Mouse (Mus musculus) heart, embryonic 15.5 days (tissue): ENCODE data around the gene Thap4. TPM values are rescaled to one million over a fixed set of nuclear protein-coding genes. Genes with fewer than 3 reads are reported as not detected.

ENCODE experiments used
- ATAC-seq: fragments of 200-750 bp; cut with Nextera tagmentation; replicated peaks from 2 replicates; pipeline ENCODE4 v1.8.0; 2017; ENCODE audit warnings: low read depth, moderate TSS enrichment; ENCODE audit not compliant: insufficient number of reproducible peaks, insufficient read depth, low FRiP score
- H3K27ac ChIP-seq: fragments of 300-500 bp; sonication (generic); 2 replicates; pipeline ENCODE4 v1.5.1; 2015; ENCODE audit warnings: mild to moderate bottlenecking, inconsistent platforms
- H3K27me3 ChIP-seq: fragments of 300-500 bp; sonication (generic); 2 replicates; pipeline ENCODE4 v1.6.1; 2015; ENCODE audit warnings: inconsistent platforms
- H3K36me3 ChIP-seq: fragments of 300-500 bp; sonication (generic); 2 replicates; pipeline ENCODE4 v1.6.1; 2015; ENCODE audit warnings: mild to moderate bottlenecking, inconsistent platforms
- H3K4me1 ChIP-seq: fragments of 300-500 bp; sonication (generic); replicated peaks from 2 replicates; pipeline ENCODE4 v1.6.1; 2015; ENCODE audit warnings: inconsistent platforms
- H3K4me2 ChIP-seq: fragments of 300-500 bp; sonication (generic); 2 replicates; pipeline ENCODE4 v1.6.1; 2015; ENCODE audit warnings: inconsistent platforms, mild to moderate bottlenecking, moderate library complexity
- H3K4me3 ChIP-seq: fragments of 300-500 bp; sonication (generic); 2 replicates; pipeline ENCODE4 v1.5.1; 2015; ENCODE audit warnings: mild to moderate bottlenecking, inconsistent platforms
- H3K9ac ChIP-seq: fragments of 300-500 bp; sonication (generic); 2 replicates; pipeline ENCODE4 v1.6.1; 2015; ENCODE audit warnings: mild to moderate bottlenecking, inconsistent platforms
- H3K9me3 ChIP-seq: fragments of 300-500 bp; sonication (generic); replicated peaks from 2 replicates; pipeline ENCODE4 v1.6.1; 2016; ENCODE audit warnings: inconsistent platforms
- WGBS: fragments of 180-500 bp; shearing (Covaris S2); methylation state at CpG from one replicate; pipeline ENCODE4 v1.1.7; 2015; ENCODE audit warnings: mixed read lengths; 5-methylcytosine and 5-hydroxymethylcytosine counted together
- polyA plus RNA-seq: library from polyadenylated mRNA; unstranded; fragments of >200 nt; fragmentation: Nextera tagmentation; extraction: Ambion mirVana; gene quantifications from 2 replicates; pipeline ENCODE4 v1.2.1, GENCODE M21; 2015

The Thap4 gene
- polyA plus RNA-seq: 51.0 and 51.4 TPM in 2 replicates

DNA sequence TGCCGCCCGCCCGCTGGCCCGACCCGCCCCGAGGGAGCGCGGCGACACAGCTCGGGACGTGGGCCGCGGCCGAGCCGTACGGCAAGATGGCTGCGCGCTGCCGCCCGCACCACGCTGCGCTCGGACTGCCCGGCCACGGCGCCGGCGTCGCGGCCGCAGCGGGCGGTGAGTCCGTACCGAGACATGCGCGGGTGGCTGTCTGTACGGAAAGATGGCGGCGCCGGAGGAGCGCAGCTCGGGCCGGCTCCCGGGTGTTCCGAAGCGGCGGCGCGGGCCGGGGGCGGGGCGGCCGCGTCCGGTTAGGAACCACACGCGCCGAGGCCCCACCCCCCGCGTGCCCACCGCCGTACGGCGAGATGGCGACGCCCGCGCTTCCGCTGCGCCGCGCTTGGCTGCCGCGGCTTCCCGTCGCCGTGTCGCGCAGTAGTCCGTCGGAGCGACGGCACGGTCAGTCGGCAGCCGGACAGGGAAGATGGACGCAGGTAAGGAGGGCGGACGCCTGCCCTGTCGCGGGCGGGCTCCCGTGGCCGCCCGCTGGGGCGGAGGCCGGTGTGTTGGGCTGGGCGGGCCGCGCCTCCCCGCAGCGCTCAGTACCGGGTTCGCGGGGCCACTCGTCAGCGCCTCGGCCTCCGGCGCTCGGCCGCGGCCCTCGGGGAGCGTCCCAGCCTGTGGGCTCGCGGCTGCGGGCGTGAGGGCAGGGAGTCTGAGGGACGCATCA lies at the start of gene Thap4:
Gene Thap4 (minus strand): TSS at position 292 of the 718 bp plus-strand sequence.
- Histone ChIP-seq H3K4me3 (peak within 1 kb of the TSS; percentile 98), H3K9me3 (no peaks in the 10 kb centered on the region), H3K4me1 (peaks cover 22% of the 10 kb centered on the region), H3K27me3 (no peaks in the 10 kb centered on the region), H3K27ac (peak within 1 kb of the TSS; percentile 88), H3K4me2 (peak within 1 kb of the TSS; percentile 93), H3K9ac (peak within 1 kb of the TSS; percentile 96), H3K36me3 (peaks cover 5% of the 10 kb centered on the region; the same call in 1 of the 2 replicates)
- WGBS: under 1% methylated on average over 121 of the region's 121 CpGs
- peak; percentile 92 for ATAC-seq

DNA sequence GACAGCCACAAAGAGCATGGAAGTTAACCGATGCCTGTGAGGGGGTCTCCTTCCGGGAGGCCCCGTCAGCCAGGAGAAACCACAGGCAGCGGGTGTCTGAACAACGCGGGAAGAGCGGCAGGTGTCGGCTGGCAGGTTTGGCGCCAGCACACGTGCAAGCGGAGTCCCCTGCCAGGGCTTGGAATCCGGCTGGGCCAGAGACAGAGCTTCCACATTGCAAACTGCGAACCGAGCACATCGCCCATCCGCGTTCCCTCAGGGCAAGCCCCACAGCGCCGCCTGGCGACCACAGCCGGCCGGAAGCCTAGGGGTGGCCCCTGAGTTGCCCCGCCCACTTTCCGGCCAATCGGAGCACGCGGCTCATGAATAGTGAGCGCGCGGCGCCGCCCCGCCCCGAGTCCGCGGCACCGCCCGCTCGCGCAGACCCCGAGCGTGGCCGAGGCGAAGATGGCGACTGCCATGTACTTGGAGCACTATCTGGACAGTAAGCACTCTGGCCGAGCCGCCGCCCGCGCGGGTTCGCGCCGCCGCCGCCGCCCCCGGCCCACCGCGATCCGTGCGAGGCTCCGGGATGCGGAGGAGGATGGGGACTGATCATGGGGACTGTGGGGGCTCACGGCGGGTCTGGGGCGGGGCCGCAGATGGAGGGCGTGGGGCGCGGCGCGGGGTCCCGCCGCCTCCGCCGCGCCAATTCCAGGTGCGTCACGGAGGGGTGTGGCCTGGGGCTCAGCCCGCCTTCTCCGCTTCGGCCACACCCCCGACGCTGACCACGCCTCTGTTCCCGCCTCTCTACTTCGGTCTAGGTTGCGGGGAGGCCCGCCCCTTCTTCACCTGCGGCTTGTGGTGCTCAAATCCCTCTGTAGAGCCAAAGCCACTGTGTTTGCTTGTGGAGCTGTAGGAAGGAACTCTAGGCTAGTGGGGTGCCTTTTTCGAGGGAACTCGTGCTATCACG lies 49.2 kb upstream of the Thap4 start, which contains the start of gene Ing5:
Gene Ing5 (plus strand): TSS at position 410 of the 952 bp plus-strand sequence.
- H3K9ac ChIP-seq: peak within 1 kb of the TSS; percentile 90
- H3K27me3 ChIP-seq: no peaks in the 10 kb centered on the region
- under 1% methylated on average over 93 of the region's 94 CpGs for WGBS
- peak within 1 kb of the TSS; percentile 98 for H3K4me2 ChIP-seq
- ATAC-seq: peak; percentile 97
- H3K4me3 ChIP-seq: peak within 1 kb of the TSS; percentile 94
- no peaks in the 10 kb centered on the region for H3K9me3 ChIP-seq
- peak within 1 kb of the TSS; percentile 98 for H3K27ac ChIP-seq
- H3K4me1 ChIP-seq: peaks cover 34% of the 10 kb centered on the region
- peaks cover 31% of the 10 kb centered on the region for H3K36me3 ChIP-seq

DNA sequence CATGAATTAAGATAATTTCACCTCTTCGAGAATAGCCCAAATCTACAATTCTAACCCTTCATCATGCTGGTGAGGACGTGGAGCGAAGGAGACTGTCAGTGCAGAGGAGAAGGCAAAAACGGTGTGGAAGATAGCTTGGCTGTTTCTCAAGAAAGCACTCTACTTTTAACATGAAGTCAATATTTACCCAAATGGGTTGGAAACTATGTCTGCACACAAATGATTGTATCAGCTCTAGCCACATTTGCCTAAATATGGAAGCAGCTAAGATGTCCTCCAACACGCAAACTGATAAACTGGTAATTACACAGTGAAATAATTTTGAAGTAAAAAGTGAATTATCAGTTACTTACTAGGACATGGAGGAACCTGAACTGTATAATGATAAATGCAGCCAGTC lies 48.1 kb upstream of the Thap4 start:
- Histone ChIP-seq H3K9ac (no peak overlapping the region; the same call in 1 of the 2 replicates), H3K27me3 (no peaks in the 10 kb centered on the region), H3K27ac (peak overlapping the region; percentile 98), H3K4me2 (peak overlapping the region; percentile 98), H3K9me3 (no peaks in the 10 kb centered on the region), H3K4me1 (peaks cover 34% of the 10 kb centered on the region), H3K36me3 (peaks cover 24% of the 10 kb centered on the region; the same call in 1 of the 2 replicates), H3K4me3 (peak overlapping the region; percentile 85; the same call in 1 of the 2 replicates)
- ATAC-seq: no peak
- WGBS: 81% methylated on average over 5 of the region's 5 CpGs

DNA sequence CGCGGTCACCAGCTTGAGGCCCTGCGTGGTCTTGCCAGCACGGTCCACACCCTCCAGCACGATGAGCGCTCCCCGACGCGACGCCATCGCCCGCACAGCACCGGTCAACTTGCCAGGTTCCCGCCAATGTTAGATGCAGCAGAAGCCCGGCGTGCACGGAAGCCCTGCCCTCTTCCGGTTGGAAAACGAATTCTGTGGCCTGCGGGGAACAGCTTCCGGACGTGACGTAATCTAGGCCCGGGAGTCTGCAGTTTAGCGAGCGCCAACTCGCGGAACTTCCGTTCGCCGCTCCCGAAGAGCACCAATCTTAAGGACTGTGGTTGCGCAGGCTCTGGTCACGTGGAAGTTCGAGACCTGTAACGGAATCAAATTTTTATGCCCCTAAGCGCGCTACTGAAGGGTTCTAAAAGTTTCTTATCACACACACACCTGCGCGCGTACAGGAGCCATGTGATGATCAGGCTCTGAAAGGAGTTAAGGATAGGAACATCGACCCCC lies 47.1 kb upstream of the Thap4 start, which contains the start of gene Dtymk:
Gene Dtymk (minus strand): TSS at position 194 of the 498 bp plus-strand sequence.
- under 1% methylated on average over 42 of the region's 42 CpGs for WGBS
- H3K9me3 ChIP-seq: no peaks in the 10 kb centered on the region
- peaks cover 34% of the 10 kb centered on the region for H3K4me1 ChIP-seq
- H3K36me3 ChIP-seq: peaks cover 18% of the 10 kb centered on the region; the same call in 1 of the 2 replicates
- peak within 1 kb of the TSS; percentile 98 for H3K4me2 ChIP-seq
- H3K27ac ChIP-seq: peak within 1 kb of the TSS; percentile 98
- H3K4me3 ChIP-seq: peak within 1 kb of the TSS; percentile 85
- peak within 1 kb of the TSS; percentile 76 for H3K9ac ChIP-seq
- H3K27me3 ChIP-seq: no peaks in the 10 kb centered on the region
- ATAC-seq: peak; percentile 53

DNA sequence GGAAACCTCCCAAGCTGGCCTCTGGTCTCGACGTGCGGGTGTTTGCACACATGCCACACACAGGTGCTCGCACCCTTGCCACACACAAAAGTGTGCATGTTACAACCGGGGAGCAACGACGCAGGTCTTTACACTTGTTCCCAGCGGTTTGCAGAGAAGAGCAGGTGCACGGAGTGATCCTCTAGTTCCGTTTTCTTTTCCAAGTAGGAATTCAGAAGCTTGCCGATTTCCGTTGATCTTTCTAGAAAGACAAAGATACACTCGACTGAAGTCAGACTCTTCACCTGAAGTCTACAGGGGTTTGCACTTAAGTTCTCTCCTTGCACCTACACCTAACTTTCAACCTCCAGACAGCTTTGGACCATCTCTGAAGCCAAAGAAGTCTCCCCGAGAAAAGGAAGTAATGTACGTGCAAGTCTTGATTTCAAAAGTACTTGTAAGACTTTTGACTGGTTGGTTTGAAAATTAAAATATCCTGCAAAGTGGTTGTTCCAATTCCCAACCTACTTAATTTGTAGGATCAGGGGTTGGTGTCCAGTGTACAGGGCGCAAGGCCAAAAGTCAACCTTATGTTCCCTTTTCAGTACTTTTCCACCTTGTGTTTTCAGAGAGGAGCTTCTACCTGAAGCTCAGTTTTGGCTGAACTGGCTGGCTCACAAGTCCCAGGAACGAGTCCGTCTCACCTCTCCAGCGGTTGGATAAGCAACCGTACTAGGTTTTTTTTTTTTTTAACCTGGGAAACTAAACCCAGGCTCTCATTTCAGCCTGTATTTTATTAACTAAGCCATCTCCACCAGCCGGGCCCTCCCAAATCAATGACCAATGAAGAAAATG lies 46.2 kb upstream of the Thap4 start:
- WGBS: 73% methylated on average over 21 of the region's 21 CpGs
- peaks cover 36% of the 10 kb centered on the region for H3K4me1 ChIP-seq
- H3K4me3 ChIP-seq: peak overlapping the region; percentile 85
- peak overlapping the region; percentile 98 for H3K4me2 ChIP-seq
- no peak for ATAC-seq
- no peaks in the 10 kb centered on the region for H3K9me3 ChIP-seq
- no peaks in the 10 kb centered on the region for H3K27me3 ChIP-seq
- peak overlapping the region; percentile 76 for H3K9ac ChIP-seq
- peak overlapping the region; percentile 98 for H3K27ac ChIP-seq
- H3K36me3 ChIP-seq: peaks cover 11% of the 10 kb centered on the region; the same call in 1 of the 2 replicates

DNA sequence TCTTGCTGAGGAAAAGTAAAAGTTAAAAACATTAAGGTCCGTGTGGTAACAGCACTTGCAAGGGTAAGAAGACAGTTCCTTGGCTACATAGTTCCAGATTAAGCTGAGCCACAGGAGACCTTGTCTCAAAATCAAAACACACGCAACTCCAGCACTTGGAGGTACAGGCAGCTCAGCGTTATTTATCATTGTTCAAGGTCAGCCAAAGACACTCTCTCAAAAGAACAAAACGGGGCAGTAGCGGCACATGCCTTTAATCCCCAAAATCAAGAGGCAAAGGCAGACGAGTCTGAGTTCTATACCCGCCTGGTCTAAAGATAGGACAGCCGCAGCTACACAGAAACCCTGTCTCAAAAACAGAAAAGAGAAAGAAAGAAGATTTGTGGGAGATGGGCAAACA lies 41.2 kb upstream of the Thap4 start:
- Histone ChIP-seq H3K4me1 (peaks cover 5% of the 10 kb centered on the region), H3K4me2 (no peak overlapping the region), H3K27me3 (no peaks in the 10 kb centered on the region), H3K27ac (peak overlapping the region; percentile 3; the same call in 1 of the 2 replicates), H3K9ac (no peak overlapping the region), H3K36me3 (peaks cover 50% of the 10 kb centered on the region), H3K4me3 (no peak overlapping the region), H3K9me3 (no peaks in the 10 kb centered on the region)
- WGBS: 51% methylated on average over 8 of the region's 8 CpGs
- ATAC-seq: no peak

DNA sequence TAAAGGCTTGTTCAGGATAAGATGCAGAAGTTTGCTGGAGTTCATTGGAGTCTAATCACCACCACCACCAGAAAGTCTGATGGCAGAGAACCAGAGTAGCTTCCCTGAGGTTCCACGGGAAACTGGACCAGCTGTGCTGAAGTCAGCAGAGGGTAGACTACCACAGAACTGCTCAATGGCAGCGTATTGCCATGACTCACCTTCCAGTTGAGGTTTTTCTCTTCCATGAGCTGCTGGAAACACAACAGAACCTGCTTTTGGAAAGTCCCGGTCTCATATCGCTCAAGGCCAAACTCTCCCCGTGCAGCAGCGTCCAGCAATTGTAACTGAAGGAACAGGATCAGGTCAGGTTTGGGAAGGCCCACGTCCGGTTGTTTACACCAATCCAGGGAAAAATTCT lies 39.9 kb upstream of the Thap4 start:
- no peak overlapping the region for H3K27ac ChIP-seq
- H3K27me3 ChIP-seq: no peaks in the 10 kb centered on the region
- H3K4me3 ChIP-seq: no peak overlapping the region
- H3K4me2 ChIP-seq: no peak overlapping the region
- no peak overlapping the region for H3K9ac ChIP-seq
- no peak for ATAC-seq
- 0 out of 2 replicates have a peak, but pooled peaks cover 4% of the 10 kb centered on the region for H3K4me1 ChIP-seq
- H3K9me3 ChIP-seq: no peaks in the 10 kb centered on the region
- 96% methylated on average over 8 of the region's 8 CpGs for WGBS
- H3K36me3 ChIP-seq: peaks cover 59% of the 10 kb centered on the region

DNA sequence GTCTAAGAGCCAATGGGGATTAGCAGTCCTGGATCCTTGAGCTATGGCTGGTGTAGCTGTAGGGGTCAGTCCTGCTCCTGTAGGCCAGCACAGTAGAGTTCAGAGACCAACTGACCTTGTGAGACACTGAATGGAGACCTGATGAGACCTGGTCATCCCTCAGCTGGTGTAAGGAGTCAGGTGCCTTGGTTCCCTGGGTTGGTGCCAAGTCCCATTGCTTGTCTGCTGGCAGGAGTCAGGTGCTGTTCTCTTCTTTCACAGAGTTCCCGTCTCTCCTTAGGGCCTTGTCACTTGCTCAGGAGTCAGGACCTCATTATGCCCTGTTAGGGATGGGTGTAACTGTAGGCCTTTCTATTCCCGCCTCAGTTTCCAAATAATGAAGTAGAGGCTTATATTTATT lies 32.2 kb upstream of the Thap4 start:
- Histone ChIP-seq H3K9ac (no peak overlapping the region), H3K9me3 (no peaks in the 10 kb centered on the region), H3K4me2 (no peak overlapping the region), H3K4me3 (no peak overlapping the region), H3K27ac (no peak overlapping the region), H3K27me3 (no peaks in the 10 kb centered on the region), H3K36me3 (peaks cover 84% of the 10 kb centered on the region), H3K4me1 (no peaks in the 10 kb centered on the region)
- WGBS: 84% methylated on average over 2 of the region's 2 CpGs
- ATAC-seq: no peak

DNA sequence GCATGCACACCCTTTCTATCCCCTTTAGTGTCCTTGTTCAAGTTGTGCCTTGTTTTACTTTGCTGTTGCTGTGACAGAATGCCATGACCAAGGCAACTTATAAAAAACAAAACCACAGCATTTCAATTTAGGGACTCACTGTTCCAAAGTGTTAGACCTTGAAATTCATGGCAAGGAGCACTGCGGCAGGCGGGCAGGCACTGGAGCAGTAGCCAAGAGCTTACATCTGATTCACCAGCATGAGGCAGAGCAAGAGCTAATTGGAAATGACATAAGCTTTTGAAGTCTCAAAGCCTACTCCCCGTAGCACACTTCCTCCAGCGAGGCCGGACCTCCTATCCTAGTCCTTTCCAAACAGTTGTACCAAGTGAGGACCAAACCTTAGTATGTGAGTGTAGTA lies 22.0 kb upstream of the Thap4 start:
- Histone ChIP-seq H3K36me3 (peaks cover 70% of the 10 kb centered on the region), H3K27ac (no peak overlapping the region), H3K9ac (no peak overlapping the region), H3K9me3 (no peaks in the 10 kb centered on the region), H3K4me1 (no peaks in the 10 kb centered on the region), H3K4me2 (no peak overlapping the region), H3K27me3 (no peaks in the 10 kb centered on the region), H3K4me3 (no peak overlapping the region)
- 90% methylated on average over 5 of the region's 5 CpGs for WGBS
- no peak for ATAC-seq

DNA sequence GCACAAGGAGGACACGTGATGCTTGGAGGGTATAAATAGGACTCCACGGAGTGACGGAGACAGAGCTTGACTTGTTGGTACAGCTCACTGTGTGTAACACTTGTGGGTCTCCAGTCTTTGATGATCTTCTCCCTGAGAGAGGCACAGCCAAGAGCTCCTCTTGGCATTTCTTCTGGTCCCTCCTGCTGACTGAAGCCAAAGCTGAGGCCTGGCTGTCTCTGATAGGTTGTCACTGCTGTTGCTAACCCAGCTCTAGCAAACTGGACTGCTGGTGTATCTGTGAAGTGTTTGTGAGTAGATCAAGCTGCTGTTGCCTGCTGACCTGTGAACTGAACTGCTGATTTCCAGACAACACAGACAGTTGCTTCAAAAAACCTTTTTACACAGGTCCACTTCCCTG lies 15.2 kb upstream of the Thap4 start:
- Histone ChIP-seq H3K4me2 (no peak overlapping the region), H3K9me3 (no peaks in the 10 kb centered on the region), H3K4me1 (no peaks in the 10 kb centered on the region), H3K27ac (no peak overlapping the region), H3K9ac (no peak overlapping the region), H3K36me3 (peaks cover 44% of the 10 kb centered on the region), H3K4me3 (no peak overlapping the region), H3K27me3 (no peaks in the 10 kb centered on the region)
- no peak for ATAC-seq
- WGBS: 74% methylated on average over 3 of the region's 3 CpGs
